Mouse (Mus musculus): Measurements from ENCODE around the gene Agtr1b.

GRCm38 (mm10) chr3:20275633-20276032, 91.3 kb downstream of the Agtr1b start, which contains the start of gene Cpb1:
- no peak for TF ChIP-seq CTCF (IDR thresholded peaks at IDR 0.05)
- no peak for TF ChIP-seq POLR2A (IDR thresholded peaks at IDR 0.05; ENCODE audit: insufficient read depth, low read depth, low read length)
